ENCODE assay signal across 17 mouse cellular contexts in the genomic region with DNA sequence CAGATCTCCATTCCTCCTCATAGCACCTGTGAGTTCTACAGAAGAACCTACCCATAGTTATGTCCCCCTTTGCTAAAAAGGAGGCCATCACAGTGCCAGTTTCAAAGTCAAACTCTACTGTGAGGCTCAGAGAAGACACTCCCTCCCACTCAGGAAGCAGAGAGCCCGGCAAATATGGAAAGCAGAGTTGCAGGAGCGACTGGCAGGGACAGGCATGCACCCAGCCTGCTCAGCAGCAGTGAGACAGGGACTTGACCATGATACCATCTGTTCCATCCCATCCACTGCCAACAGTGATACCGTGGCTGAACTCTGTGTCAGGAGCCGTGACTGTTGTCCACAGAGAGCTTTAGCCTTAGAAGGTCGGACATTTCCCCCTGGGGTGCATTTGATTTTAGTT.
DNase-seq lines count a peak whose midpoint lies in the region; ATAC-seq and TF ChIP-seq lines count a peak whose summit lies in the region.
"Had no signal": no experiment of that assay in that cellular context is flagged by ENCODE, and none has a peak within 500 bp of the region (broad histone marks: within the 10 kb centered on the region; RNA-seq: fewer than 3 reads in every experiment).

No protein-coding gene starts in this region.

- 84% methylated on average over 5 of the region's 5 CpGs for WGBS in limb, embryonic 15.5 days

- no peak overlapping the region for H3K9ac ChIP-seq in limb, embryonic 15.5 days
- H3K9ac ChIP-seq: forebrain, embryonic 12.5 days; heart, embryonic 15.5 days had no signal

- DNase-seq in layer of hippocampus, adult 2 months (ENCODE audit: low spot score in 2 of 2), result no peak
- no peak for DNase-seq in layer of hippocampus, postnatal 14 days (ENCODE audit: low spot score in 2 of 2)
- peak; percentile 94 for DNase-seq in cerebellum, adult 11-12 months
- peak; percentile 80 to 91 for DNase-seq in cerebellum, postnatal 14 days
- DNase-seq in gastrocnemius, postnatal 14 days, result no peak
- no peak for DNase-seq in frontal cortex, postnatal 10 days (ENCODE audit: low spot score in 2 of 2)
- DNase-seq: adrenal gland, postnatal 10 days; kidney, postnatal 25 days; layer of hippocampus, postnatal 36 days; right cerebral cortex, postnatal 25 days had no signal

- peaks cover 27% of the 10 kb centered on the region for H3K4me1 ChIP-seq in limb, embryonic 15.5 days
- H3K4me1 ChIP-seq: megakaryocyte, embryonic 14.5 days had no signal

- intact Hi-C loops in gastrocnemius, postnatal 14 days (cut with DNase I; ENCODE audit: low total_unique reads), result no loop called here

- no peak for TF ChIP-seq CTCF in layer of hippocampus, adult 2 months (conservative IDR thresholded peaks at IDR 0.05)

- no peak overlapping the region for H3K4me3 ChIP-seq in layer of hippocampus, adult 2 months
- H3K4me3 ChIP-seq in limb, embryonic 15.5 days, result no peak overlapping the region
- H3K4me3 ChIP-seq: forebrain, embryonic 12.5 days; heart, embryonic 15.5 days; hindbrain, embryonic 10.5 days; megakaryocyte, embryonic 14.5 days had no signal

- ATAC-seq in limb, embryonic 15.5 days (ENCODE audit: insufficient number of reproducible peaks, low FRiP score, low TSS enrichment, low read depth), result no peak
- ATAC-seq: intestine, postnatal 0 days; midbrain, embryonic 16.5 days had no signal

- no peaks in the 10 kb centered on the region for H3K9me3 ChIP-seq in limb, embryonic 15.5 days
- H3K9me3 ChIP-seq: forebrain, embryonic 12.5 days; heart, embryonic 15.5 days had no signal

- no peak overlapping the region for H3K4me2 ChIP-seq in limb, embryonic 15.5 days
- H3K4me2 ChIP-seq: forebrain, embryonic 12.5 days; heart, embryonic 15.5 days had no signal

- H3K27me3 ChIP-seq in limb, embryonic 15.5 days, result no peaks in the 10 kb centered on the region
- H3K27me3 ChIP-seq: forebrain, embryonic 12.5 days; heart, embryonic 15.5 days; megakaryocyte, embryonic 14.5 days had no signal

- H3K27ac ChIP-seq in layer of hippocampus, adult 2 months, result peak overlapping the region; percentile 40; the same call in 1 of the 2 replicates
- H3K27ac ChIP-seq in limb, embryonic 15.5 days, result peak overlapping the region; percentile 80; the same call in 1 of the 2 replicates
- H3K27ac ChIP-seq: forebrain, embryonic 12.5 days; heart, embryonic 15.5 days; hindbrain, embryonic 10.5 days had no signal

- no peaks in the 10 kb centered on the region for H3K36me3 ChIP-seq in limb, embryonic 15.5 days
- H3K36me3 ChIP-seq: forebrain, embryonic 12.5 days; heart, embryonic 15.5 days had no signal

Comparison
In these comparisons a context has a peak if more than half of its experiments do, and no peak if none do; other contexts are left out.
1. DNase-seq: peak in cerebellum, adult 11-12 months (single experiment) and cerebellum, postnatal 14 days (2 of 2); none in layer of hippocampus, adult 2 months (0 of 2), layer of hippocampus, postnatal 14 days (0 of 2), gastrocnemius, postnatal 14 days (single experiment) and frontal cortex, postnatal 10 days (0 of 2).